ENCODE assay signal across 7 mouse cellular contexts in the genomic region with DNA sequence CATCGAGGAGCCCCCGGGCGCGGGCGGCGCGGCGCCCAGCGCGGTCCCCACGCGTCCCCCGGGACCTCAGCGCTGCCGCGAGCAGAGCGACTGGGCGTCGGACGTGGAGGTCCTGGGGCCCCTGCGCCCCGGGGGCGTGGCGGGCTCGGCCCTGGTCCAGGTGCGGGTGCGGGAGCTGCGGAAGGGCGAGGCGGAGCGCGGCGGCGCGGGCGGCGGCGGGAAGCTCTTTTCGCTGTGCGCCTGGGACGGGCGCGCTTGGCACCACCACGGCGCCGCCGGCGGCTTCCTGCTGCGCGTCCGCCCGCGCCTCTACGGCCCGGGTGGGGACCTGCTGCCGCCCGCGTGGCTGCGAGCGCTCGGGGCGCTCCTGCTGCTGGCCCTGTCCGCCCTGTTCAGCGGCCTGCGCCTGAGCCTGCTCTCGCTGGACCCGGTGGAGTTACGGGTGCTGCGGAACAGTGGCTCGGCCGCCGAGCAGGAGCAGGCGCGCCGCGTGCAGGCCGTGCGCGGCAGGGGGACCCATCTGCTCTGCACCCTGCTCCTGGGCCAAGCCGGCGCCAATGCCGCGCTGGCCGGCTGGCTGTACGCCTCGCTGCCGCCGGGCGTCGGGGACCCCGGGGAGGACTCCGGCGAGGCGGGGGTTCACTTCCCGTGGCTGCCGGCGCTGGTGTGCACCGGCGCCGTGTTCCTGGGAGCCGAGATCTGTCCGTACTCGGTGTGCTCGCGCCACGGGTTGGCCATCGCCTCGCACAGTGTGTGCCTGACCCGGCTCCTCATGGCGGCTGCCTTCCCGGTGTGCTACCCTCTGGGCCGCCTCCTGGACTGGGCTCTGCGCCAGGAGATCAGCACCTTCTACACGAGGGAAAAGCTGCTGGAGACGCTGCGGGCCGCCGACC. TPM values are rescaled to one million over a fixed set of nuclear protein-coding genes. Genes with fewer than 3 reads are reported as not detected.
A peak's percentile ranks its signal among the peaks of the same experiment; 100 is the strongest.
DNase-seq lines count a peak whose midpoint lies in the region; ATAC-seq and TF ChIP-seq lines count a peak whose summit lies in the region.

No protein-coding gene starts in this region.

- H3K9ac ChIP-seq in midbrain, embryonic 13.5 days (replicated peaks) = peak overlapping the region; percentile 77

- H3K27ac ChIP-seq in embryonic facial prominence, embryonic 10.5 days (replicated peaks) = peak overlapping the region; percentile 79
- H3K27ac ChIP-seq in midbrain, embryonic 13.5 days = peak overlapping the region; percentile 73
- H3K27ac ChIP-seq in thymus, adult 2 months (ENCODE audit: control insufficient read depth, insufficient read depth, low read length) = no peak overlapping the region

- H3K4me3 ChIP-seq in embryonic facial prominence, embryonic 10.5 days = peak overlapping the region; percentile 82
- peak overlapping the region; percentile 78 for H3K4me3 ChIP-seq in midbrain, embryonic 13.5 days (replicated peaks)
- H3K4me3 ChIP-seq in thymus, adult 2 months (ENCODE audit: control insufficient read depth, insufficient read depth, low read length) = peak overlapping the region; percentile 54

- intact Hi-C loops in heart, postnatal 14 days (cut with DNase I) = no loop called here

- TF ChIP-seq CTCF in thymus, adult 2 months (IDR thresholded peaks at IDR 0.05; ENCODE audit: borderline replicate concordance, control insufficient read depth, extremely low read depth, insufficient read depth, low read length, poor library complexity) = no peak

- TF ChIP-seq POLR2A in thymus, adult 2 months (IDR thresholded peaks at IDR 0.05; ENCODE audit: control insufficient read depth, extremely low read depth, insufficient read depth, low read length, poor library complexity) = no peak

- peaks cover 7% of the 10 kb centered on the region; the same call in 1 of the 2 replicates for H3K9me3 ChIP-seq in embryonic facial prominence, embryonic 10.5 days
- H3K9me3 ChIP-seq in midbrain, embryonic 13.5 days = no peaks in the 10 kb centered on the region

- peak; percentile 29 for DNase-seq in ES-CJ7 (ENCODE audit: low read depth, low spot score)
- DNase-seq in ZHBTc4 (ENCODE audit: low read depth, low spot score) = peak; percentile 79
- peak; percentile 69 for DNase-seq in embryonic facial prominence, embryonic 10.5 days (ENCODE audit: low spot score)
- peak; percentile 16 to 23 for DNase-seq in heart, postnatal 14 days
- DNase-seq in kidney, postnatal 4 days = peak; percentile 37 to 56
- DNase-seq in thymus, adult 2 months = peak; percentile 55

- H3K27me3 ChIP-seq in embryonic facial prominence, embryonic 10.5 days (replicated peaks; ENCODE audit: low read depth, poor library complexity, severe bottlenecking) = peaks cover 64% of the 10 kb centered on the region
- peaks cover 35% of the 10 kb centered on the region for H3K27me3 ChIP-seq in midbrain, embryonic 13.5 days
- H3K27me3 ChIP-seq in thymus, adult 2 months (ENCODE audit: control insufficient read depth, insufficient read depth, low read length) = peaks cover 9% of the 10 kb centered on the region; the same call in 1 of the 2 replicates

- peaks cover 21% of the 10 kb centered on the region for H3K4me1 ChIP-seq in embryonic facial prominence, embryonic 10.5 days
- peaks cover 12% of the 10 kb centered on the region for H3K4me1 ChIP-seq in midbrain, embryonic 13.5 days (replicated peaks)
- peaks cover 14% of the 10 kb centered on the region for H3K4me1 ChIP-seq in thymus, adult 2 months (replicated peaks; ENCODE audit: control insufficient read depth, insufficient read depth, low read length)

- WGBS in embryonic facial prominence, embryonic 10.5 days = under 1% methylated on average over 118 of the region's 118 CpGs
- under 1% methylated on average over 91 of the region's 118 CpGs for WGBS in midbrain, embryonic 13.5 days
- WGBS in thymus, adult 2 months = 2% methylated on average over 118 of the region's 118 CpGs

- peak; percentile 82 for ATAC-seq in midbrain, embryonic 13.5 days

- H3K36me3 ChIP-seq in embryonic facial prominence, embryonic 10.5 days (replicated peaks) = no peaks in the 10 kb centered on the region
- no peaks in the 10 kb centered on the region for H3K36me3 ChIP-seq in midbrain, embryonic 13.5 days
- no peaks in the 10 kb centered on the region for H3K36me3 ChIP-seq in thymus, adult 2 months (ENCODE audit: control insufficient read depth, insufficient read depth, low read length)

- peak overlapping the region; percentile 97 for H3K4me2 ChIP-seq in midbrain, embryonic 13.5 days (replicated peaks)

RNA-seq across cellular contexts. Expression of a gene that starts 0.8 kb away (rescaled TPM):
- polyA plus RNA-seq in embryonic facial prominence, embryonic 10.5 days (2016; fragmentation: Nextera tagmentation; extraction: Ambion mirVana) = 0.16 and 0.31 TPM in 2 replicates
- total RNA-seq in heart, postnatal 14 days (2021) = under 1 TPM; 0.07 TPM
- polyA plus RNA-seq in midbrain, embryonic 13.5 days (2015; fragmentation: Nextera tagmentation; extraction: Ambion mirVana) = 0.80 and 1.3 TPM in 2 replicates
- polyA plus RNA-seq in thymus, adult 2 months (2012; rRNA removed) = 2.4 and 2.9 TPM in 2 replicates

RNA-seq across cellular contexts. Expression of a gene that starts 52.9 kb away (rescaled TPM):
- polyA plus RNA-seq in embryonic facial prominence, embryonic 10.5 days (2016; fragmentation: Nextera tagmentation; extraction: Ambion mirVana) = 3.5 and 6.0 TPM in 2 replicates
- total RNA-seq in heart, postnatal 14 days (2021) = under 1 TPM; 0.22 to 0.44 TPM
- polyA plus RNA-seq in midbrain, embryonic 13.5 days (2015; fragmentation: Nextera tagmentation; extraction: Ambion mirVana) = 0.05 TPM in 2 replicates
- polyA plus RNA-seq in thymus, adult 2 months (2012; rRNA removed) = 0.22 and 0.36 TPM in 2 replicates

Comparison
In these comparisons a context has a peak if more than half of its experiments do, and no peak if none do; other contexts are left out.
1. DNase-seq: peak in every context shown above with its lines; median percentile 79 in ZHBTc4; 69 in embryonic facial prominence, embryonic 10.5 days; 55 in thymus, adult 2 months; 46 in kidney, postnatal 4 days; 29 in ES-CJ7; 20 in heart, postnatal 14 days.